Mouse (Mus musculus) heart, postnatal 4 days (tissue): ENCODE measurements at regions not wholly inside any gene's neighbourhood (a gene's known extent, or its start where the extent isn't known, plus 50 kb on each side); places are given as distances from the start of the nearest gene placed in this dataset.

ENCODE experiments used
- DNase-seq: peaks from one replicate; pipeline ENCODE4 v3.0.0; 2021

DNA sequence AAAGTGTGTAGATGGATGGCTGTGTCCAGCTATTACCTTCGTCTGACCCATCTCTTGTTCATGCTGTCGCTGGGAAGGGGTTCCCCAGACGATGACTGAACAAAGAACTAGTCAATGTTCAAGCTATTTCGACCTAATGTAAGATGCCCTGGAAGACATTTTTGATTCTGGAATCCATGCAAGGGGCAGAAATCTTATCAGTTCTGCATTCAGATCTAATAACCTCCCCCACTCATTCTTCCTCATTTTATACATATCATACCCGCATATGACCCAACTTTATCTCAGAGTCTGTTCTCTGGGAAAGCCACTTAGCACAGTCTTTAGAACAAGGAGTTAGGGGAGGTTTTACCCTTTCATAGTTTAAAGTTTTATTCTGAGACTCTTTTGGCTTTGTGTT lies 52.2 kb upstream of the 2310009B15Rik start:
- DNase-seq: no peak

- no peak for DNase-seq
These were observed 53.0 kb upstream of the 2310009B15Rik start for GRCm38 (mm10) chr1:138909654-138910053.

- peak; percentile 44 for DNase-seq
These were observed 51.0 kb upstream of the Dennd1b start for GRCm38 (mm10) chr1:138912156-138912616.

DNA sequence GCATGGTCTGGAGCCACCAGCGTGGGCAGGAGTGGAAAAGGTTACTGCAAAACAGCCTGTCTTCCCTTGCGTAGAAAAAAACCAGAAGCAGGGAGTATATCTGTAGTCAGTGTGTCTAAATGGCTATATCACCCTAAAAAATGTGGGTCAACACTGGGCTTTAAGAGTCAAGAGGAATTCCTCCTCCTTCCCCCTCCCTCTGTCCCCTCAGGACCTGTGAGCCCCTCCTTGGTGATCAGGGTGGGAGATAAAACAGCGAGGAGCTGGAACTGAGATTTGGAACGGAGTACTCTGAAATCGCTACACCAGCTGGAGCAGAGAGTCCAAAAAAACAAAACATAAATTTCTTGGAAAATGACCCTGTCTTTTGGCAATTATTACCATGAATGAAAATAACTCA lies 50.3 kb upstream of the Dennd1b start:
- DNase-seq: no peak

- DNase-seq: no peak
These were observed 49.8 kb upstream of the Dennd1b start for GRCm38 (mm10) chr1:138913428-138913827.
